Mouse (Mus musculus) cerebellum, adult 8-10 months (tissue): ENCODE measurements around the gene Mblac1.
A peak's percentile ranks its signal among the peaks of the same experiment; 100 is the strongest.

Experiments
- DNase-seq: peaks from one replicate; pipeline ENCODE4 v3.0.0; 2022

Mblac1 gene

DNA sequence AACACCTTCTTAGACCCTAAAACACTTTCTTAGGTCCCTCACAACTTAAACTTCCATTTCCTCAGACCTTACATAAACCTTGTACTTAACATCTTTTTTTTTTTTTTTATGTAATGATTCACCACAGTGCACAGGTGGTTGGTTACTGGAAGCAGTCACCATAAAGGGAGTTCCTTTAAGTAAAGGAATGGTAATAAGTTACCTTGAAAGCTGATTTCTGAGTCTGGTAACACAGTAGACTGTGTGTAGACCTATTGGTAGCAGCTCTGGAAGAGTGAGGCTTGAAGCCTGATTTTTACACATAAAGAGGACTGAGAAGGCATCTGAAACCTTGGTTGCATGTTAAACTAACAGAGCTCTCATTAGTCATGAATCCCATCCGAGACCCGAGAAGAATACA, 25.8 kb downstream of the Mblac1 start:
- DNase-seq: no peak

DNA sequence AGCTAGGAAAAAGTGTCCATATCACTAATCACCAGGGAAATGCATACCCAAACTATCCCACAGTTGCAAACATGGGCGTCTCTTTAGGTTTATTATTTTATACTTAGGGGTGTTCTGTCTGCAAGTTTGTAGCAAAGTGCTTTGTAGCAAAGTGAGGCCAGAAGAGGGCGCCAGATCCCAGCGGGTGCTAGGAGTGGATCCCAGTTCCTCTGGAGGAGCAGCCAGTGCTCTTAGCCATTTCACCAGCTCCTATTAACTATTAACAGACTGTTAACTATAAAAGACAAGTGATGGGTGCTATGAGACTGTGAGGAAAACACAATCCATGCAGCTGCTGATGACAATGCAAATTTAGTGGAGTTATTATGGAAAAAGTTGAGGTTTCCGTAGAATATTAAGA, 28.0 kb downstream of the Mblac1 start:
- DNase-seq: peak; percentile 67

DNA sequence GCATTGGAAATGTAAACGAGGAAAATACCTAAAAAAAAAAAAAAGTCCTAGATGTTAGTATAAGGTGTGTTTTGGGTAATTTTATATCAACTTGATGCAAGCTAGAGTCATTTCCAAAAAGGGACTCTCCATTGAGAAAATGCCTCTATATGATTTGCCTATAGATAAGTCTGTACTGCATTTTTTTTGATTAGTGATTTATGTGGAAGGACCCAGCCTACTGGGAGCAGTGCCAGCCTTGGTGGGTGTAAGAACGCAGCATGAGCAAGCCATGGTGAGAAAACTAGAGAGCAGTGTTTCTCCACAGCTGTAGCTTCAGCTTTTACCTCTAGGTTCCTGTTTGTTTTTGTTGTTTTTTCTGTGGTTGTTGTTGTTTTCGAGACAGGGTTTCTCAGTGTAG, 29.2 kb downstream of the Mblac1 start:
- no peak for DNase-seq

DNA sequence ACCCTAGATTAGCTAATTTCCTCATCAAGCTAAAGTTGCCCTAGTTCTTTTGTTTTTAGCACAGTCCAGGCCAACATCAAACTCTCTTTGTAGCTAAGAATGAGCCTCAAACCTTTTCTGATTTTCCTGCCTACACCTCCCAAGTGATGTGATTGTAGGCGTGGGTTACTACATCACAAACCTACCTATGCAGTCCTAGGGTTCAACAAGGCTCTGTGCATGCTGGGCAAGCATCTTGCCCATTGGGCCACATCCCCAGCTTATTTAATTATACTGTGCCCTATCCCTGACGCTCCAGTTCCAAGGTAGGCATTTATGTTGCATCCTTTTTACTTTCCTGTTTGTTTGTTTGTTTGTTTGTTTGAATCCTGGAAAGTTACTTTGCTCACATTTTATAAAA, 31.6 kb downstream of the Mblac1 start, which contains the start of gene Nxpe5:
TSS of gene Nxpe5 (plus strand) at position 199 of the 400 bp plus-strand sequence.
- DNase-seq: no peak

DNA sequence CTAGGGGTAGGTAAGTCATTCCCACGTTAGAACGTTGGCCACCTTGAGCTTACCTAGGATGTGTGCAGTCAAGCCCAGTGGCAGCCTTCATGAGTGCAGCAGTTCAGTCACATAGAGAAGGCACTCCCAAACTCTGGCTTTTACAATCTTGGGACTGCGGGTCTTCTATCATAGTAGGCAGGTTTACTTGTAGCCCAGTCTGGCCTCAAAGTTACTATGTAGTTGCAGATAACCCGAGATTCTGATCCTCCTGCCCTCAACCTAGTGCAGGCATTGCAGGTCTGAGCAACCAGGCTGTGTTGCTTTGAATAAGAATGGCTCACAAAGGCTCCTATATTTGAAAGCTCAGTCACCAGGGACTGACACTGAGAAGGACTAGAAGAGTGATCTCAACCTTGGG, 32.4 kb downstream of the Mblac1 start:
- no peak for DNase-seq

DNA sequence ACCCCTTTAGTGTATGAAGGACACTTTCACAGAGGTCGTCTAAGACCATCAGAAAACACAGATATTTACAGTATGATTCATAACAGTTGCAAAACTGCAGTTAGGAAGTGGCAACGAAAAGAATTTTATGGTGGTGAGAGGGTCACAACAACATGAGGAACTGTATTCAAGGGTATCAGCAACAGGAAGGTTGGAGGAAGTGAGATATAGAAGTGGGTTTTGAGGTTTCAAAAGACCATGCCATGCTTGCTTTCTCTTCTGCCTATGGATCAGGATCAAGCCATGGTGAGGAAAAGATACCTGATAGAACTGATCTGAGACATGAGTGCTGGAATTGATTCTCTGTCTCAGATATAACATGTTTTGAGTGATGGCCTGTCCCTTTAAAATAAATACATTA, 33.3 kb downstream of the Mblac1 start:
- no peak for DNase-seq

DNA sequence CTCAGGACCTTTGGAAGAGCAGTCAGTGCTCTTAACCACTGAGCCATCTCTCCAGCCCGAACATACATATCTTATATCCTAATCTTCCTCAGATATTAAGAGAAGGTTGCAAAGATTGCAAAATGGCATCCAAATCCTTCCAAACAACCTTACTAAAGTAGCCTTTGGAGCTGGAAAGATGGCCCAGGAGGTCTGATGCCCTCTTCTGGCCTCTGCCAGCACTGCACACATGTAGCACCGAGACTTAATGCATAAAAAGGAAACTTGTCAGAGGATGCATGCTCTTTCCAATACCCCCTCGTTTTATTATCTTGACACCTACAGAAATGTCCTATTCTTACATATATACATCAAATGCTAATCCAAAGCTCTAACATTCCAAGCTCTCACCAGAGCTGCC, 33.9 kb downstream of the Mblac1 start:
- no peak for DNase-seq

DNA sequence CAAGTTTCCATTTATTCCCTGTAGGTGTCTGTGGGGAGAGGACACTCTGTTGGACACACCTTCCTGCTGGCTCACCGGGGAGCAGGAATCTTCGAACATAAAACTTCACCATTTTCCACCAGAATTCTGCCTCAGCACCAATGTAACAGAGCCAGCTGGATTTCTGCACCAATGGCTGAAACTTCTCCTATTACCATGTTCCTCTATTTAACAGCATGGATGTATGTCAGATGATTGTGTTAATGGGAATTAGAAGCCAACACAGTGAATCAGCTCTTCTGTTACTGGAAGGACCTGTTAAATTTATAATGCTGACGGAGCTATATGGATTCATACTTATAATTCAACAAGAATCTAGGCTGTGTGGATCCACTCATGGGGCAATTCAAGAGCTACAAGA, 35.4 kb downstream of the Mblac1 start:
- no peak for DNase-seq

DNA sequence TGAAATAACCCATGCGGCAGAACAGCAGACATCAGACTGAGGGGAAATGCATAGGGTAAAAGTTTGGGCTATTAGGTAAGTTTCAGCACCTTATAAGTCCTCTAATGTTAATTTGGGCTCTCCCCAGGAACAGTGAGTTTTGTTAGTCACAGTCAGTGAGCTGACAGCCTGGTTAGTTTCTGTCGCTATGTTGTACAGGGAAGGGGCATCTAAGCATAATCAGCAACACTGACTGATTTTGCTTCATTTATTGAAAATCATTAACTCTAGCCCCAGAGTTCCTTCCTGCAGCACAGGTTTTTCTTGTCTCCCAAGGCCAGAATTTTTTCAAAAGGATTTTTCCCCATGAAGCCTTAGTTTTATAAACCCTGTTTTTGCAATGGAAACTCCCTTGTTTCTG, 39.7 kb downstream of the Mblac1 start:
- DNase-seq: no peak

DNA sequence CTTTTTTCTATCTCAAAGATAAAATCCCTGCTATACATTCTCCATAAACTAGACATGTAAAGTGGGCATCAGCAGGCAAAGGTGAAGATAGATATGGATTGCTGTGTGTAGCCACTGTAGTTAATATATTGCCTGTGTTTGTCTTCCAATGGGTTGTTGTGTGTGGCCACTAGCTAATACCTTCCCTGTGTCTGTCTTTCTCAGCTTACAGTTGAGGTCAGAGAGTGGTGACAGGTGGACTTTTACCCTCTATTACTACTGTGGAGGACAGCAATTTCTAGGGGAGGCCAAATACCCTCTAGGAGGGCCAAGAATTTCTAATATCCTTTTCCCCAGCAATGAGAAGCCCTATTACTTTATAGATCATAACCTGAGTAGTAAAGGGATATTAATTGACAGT, 40.1 kb downstream of the Mblac1 start:
- no peak for DNase-seq

DNA sequence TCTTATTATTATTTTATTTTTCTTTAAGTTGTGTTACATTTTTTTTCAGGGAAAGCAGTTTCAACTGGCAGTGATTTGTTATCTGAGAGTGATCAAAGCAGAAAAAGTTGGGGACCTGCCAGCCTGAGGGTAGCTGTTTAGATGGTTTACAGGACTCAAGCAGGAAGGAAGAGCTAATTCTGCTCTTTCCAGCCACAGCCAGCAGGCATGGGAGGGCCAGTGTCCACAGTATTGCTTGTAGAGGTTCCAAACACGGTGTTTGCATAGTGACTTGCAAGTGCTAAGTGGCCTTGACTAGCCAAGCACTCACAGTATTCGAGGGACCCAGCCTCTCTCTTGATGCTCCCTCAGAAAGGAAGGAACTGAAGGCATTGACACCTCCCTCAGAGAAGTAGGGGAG, 47.4 kb downstream of the Mblac1 start:
- no peak for DNase-seq
